Mouse (Mus musculus) left cerebral cortex, postnatal 36 days (tissue): ENCODE measurements around the gene Adgrv1. TPM values are rescaled to one million over a fixed set of nuclear protein-coding genes. Genes with fewer than 3 reads are reported as not detected.
A peak's percentile ranks its signal among the peaks of the same experiment; 100 is the strongest.
"Not testable (repeated sequence)": the region's sequence is repeated elsewhere in the genome, so short reads cannot be mapped to it uniquely, and the experiment has no call there.

Experiments used
- DNase-seq, 2 experiments: peaks; one replicate each; pipeline ENCODE4 v3.0.0; 2021 to 2022; ENCODE audit warnings: low spot score in 2 of 2, mixed read lengths in 1 of 2
- intact Hi-C: fragments of 180-260 bp; cut with DNase I; formaldehyde crosslinking; loops from one replicate; pipeline ENCODE4 v1.15.1; 2025
- total RNA-seq, 2 experiments: library from RNA; stranded (reverse); gene quantifications; 2 replicates each; pipeline ENCODE4 v1.2.3; 2021

Gene Adgrv1
- total RNA-seq, 2 experiments from 2014 or later, result 1.4 to 1.6 TPM

DNA sequence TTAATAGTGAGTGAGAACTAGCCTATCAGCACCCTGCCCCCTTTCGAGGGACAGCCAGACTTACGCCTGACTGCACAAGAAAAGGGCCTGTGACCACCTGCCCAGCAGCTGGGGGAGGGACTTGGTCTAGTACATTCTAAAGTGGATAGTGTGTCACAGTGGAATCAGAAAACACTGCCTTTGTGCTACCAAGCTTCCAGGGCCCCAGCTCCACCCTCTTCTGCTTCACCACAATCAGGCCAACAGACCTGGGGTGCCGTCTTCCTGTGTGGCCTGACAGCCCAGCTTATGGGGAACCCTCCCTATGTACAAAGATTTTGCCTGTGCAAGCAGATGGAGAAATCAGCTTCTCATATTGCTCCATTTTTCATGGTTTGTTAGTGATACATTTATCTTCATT lies 3.6 kb downstream of the Adgrv1 start:
- no peak for DNase-seq

GRCm38 (mm10) chr13:81628631-81629190 lies 4.2 kb downstream of the Adgrv1 start:
- DNase-seq, result no peak
- intact Hi-C loops, result no loop called here

More for the DNA sequence above, 3.6 kb downstream of the Adgrv1 start:
- intact Hi-C loops, result no loop called here

DNA sequence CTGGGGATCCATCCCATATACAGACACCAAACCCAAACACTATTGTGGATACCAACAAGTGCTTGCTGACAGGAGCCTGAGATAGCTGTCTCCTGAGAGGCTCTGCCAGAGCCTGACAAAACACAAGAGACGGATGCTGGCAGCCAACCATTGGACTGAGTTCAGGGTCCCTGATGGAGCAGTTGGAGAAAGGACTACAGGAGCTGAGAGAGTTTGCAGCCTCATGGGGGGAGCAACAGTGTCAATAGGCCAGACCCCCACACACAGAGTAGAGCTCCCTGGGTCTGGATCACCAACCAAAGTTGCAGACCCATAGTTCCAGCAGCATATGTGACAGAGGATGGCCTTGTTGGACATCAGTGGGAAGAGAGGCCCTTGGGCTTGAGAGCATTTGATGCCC lies 5.1 kb downstream of the Adgrv1 start:
- DNase-seq, intact Hi-C loops: not testable (repeated sequence)

GRCm38 (mm10) chr13:81610349-81610748 lies 22.6 kb downstream of the Adgrv1 start:
- intact Hi-C loops, result no loop called here
- peak in 1 of 2 experiments; percentile 4 for DNase-seq

- DNase-seq, result no peak
- intact Hi-C loops, result no loop called here
Observed at GRCm38 (mm10) chr13:81606991-81607390, 26.0 kb downstream of the Adgrv1 start.

DNA sequence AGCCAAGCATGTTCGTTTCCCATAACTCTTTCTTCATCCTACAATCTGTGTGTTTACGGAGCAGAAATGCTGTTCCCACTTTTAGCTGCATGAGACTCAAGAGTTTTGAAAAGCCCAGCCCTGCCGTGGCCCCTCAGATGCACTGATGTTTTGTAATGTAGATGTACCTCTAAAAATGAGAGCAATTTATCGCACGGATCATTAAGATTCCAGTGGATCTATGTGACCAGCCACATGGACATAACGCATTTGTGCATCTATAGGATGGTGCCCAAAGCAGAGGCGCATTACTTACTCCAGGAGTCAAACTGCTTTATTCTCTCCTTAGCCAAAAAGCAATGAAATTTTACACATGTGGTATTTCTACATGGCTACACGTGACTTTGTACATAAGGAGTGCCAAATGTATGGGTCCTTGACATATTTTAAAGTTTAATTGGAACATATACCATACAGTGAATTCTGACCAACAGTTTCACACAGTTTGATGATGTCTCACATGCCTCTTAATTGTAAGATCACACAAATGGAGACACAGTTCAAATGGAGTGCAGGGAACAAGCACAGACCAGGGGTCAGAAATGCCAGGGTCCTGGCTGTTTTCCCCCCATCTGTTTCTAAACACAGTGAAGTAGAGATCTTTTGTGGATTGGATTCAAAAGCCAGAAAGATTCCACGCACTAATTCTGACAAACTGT lies 35.9 kb downstream of the Adgrv1 start:
- DNase-seq, result no peak
- intact Hi-C loops, result no loop called here

DNA sequence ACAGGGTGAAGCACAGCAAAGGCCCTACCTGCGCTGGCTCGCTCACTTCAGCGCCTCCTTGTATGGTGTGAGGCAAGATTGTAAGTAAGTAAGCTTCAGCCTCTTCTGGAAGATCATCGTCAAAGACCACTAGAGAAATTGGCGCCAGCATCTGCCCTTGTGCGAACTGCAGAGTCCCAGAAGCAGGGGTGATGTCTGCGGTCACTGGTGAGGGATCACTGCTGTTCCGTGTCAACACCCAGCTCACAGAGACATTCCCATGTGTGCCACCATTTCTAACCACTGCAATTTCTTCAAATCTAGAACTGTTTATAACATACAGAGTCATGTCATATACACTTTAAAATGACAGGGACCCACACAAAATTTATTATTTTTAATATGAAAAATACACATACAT lies 54.3 kb downstream of the Adgrv1 start:
- intact Hi-C loops, result no loop called here
- no peak for DNase-seq

GRCm38 (mm10) chr13:81570241-81570821 lies 62.6 kb downstream of the Adgrv1 start:
- intact Hi-C loops, result no loop called here
- DNase-seq, result peak in 1 of 2 experiments; percentile 5

DNA sequence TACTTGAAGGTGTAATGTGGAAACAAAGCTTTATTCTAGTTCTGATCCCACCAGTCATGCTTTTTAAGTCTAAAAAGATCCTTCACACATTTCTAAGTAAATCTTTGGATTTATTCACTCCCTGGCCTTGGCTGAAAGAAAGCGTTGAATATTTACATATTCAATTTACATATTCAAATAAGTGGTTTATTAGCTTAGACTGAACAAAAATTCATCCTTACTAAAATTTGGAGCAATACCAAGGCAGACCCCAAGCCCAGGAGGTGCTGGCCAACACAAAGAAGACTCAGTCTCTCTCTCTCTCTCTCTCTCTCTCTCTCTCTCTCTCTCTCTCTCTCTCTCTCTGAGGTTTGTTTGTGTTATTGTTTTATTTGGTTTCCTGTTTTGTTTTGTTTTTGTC lies 82.9 kb downstream of the Adgrv1 start:
- DNase-seq, result no peak
- intact Hi-C loops, result no loop called here

- intact Hi-C loops, result no loop called here
- DNase-seq, result no peak
Observed at GRCm38 (mm10) chr13:81534916-81535315, 98.0 kb downstream of the Adgrv1 start.

GRCm38 (mm10) chr13:81526687-81527086 lies 106.3 kb downstream of the Adgrv1 start:
- intact Hi-C loops, result no loop called here
- DNase-seq, result no peak

DNA sequence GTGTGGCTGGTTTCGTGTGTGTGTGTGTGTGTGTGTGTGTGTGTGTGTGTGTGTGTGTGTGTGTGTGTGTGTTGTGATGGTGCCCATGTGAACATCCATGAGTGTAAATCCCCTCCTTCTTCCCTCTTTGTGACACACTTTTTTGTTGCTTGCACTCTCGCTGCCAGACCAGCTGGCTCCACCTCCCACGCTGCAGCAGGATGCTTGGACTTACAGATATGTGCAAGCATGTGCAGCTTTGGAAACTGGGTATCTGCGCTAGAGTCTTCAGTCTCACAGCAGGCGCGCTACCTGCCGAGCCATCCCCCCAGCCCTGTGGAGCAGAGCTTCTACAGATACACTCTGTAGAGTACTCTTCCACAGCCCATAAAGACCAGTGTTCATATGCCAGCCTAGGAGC lies 122.8 kb downstream of the Adgrv1 start:
- intact Hi-C loops, result no loop called here

DNA sequence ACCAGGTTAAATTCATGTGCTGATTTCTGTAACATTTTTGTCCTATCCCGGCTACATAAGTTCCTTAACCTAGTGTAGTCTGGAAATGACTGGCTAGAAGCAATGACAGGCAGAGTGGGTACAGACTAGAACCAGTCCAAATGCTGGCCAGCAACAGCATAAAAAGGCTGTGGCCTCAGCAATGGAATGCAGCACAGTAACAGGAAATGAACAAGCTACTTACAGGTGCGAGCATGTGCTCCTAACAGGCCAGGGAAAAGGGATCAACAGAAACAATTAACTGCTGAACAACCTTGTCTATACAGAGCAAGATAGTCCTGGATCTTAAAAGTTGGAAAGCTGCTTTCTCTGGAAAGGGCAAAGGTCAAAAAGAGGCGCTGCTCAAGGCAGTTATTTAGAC lies 135.9 kb downstream of the Adgrv1 start:
- intact Hi-C loops, result no loop called here
- no peak for DNase-seq

More for the DNA sequence above, 122.8 kb downstream of the Adgrv1 start:
- DNase-seq, result peak; percentile 27 to 47

GRCm38 (mm10) chr13:81491971-81492370 lies 141.0 kb downstream of the Adgrv1 start:
- intact Hi-C loops, result no loop called here
- DNase-seq, result no peak

GRCm38 (mm10) chr13:81486980-81487379 lies 146.0 kb downstream of the Adgrv1 start:
- DNase-seq, result no peak
- intact Hi-C loops, result no loop called here

DNA sequence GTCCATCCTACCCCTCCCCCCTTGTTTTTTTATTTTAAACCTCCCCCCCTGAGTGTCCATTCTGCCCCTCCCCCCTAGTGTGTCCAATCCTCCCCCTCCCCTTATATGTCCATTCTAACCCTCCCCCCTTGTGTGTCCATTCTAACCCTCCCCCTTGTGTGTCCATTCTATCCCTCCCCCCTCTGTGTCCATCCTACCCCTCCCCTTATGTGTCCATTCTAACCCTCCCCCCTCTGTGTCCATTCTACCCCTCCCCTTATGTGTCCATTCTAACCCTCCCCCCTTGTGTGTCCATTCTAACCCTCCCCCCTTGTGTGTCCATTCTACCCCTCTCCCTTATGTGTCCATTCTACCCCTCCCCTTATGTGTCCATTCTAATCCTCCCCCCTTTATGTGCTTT lies 159.2 kb downstream of the Adgrv1 start:
- intact Hi-C loops, result no loop called here
- DNase-seq, result no peak

- intact Hi-C loops, result no loop called here
- DNase-seq, result peak in 1 of 2 experiments; percentile 7
Observed at GRCm38 (mm10) chr13:81466661-81467060, 166.3 kb downstream of the Adgrv1 start.

DNA sequence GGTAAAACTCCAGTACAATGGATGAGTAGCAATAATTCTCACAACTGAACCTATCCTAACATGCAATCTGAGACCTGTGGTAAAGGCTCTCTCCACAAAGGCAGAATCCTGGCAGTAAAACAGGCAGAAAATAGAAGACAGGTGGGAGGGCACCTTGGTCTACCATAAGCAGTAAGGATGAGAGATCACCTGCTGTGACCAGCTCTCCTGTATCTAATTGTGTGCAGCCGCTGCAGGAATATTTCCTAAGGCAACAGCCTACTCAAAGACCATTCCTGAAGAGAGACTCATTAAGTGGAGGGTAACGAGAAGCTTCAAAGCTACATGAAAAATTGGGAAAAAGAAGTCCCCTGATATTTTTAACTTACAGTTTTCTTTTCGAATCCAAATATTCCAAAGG lies 167.2 kb downstream of the Adgrv1 start:
- intact Hi-C loops, result no loop called here
- DNase-seq, result no peak

- intact Hi-C loops, result no loop called here
- DNase-seq, result no peak
Observed at GRCm38 (mm10) chr13:81449630-81450029, 183.3 kb downstream of the Adgrv1 start.

DNA sequence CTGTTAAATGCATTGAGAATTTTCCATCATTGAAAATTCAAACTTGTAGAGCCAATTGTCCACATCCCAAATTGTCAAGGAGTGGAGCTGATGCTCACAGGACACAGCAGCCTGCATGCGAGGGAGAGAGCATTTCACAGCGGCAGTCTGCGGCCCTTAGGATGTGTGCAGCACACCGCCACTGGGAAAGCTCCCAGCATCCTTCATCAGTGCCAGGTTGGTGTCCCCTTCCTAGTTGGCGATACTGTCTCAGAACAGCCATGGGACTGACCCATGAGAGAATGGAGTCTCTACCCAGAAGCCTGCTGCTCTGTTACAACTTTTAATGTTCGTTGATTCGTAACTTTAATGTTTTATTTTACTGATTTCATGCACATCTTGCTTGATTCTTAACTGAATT lies 183.8 kb downstream of the Adgrv1 start:
- DNase-seq, result no peak
- intact Hi-C loops, result no loop called here

DNA sequence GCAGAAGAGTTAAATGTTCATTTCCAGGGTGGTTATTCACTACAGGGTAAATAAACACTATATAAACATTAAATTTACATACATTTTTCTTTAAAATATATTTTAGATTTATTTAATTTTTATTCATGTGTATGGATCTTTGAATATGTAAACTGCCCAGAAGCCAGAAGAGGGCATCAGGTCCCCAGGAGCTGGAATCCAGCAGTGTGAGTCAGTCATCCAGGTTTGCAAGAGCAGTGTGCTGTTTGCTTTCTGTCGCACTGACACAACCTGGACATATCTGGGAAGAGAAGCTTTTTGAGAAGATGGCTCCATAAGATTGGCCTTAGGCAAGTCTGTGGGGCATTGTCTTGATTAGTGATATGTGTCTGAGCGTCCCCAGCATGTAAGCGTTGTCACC lies 191.5 kb downstream of the Adgrv1 start:
- intact Hi-C loops, result loop anchor here (2.0 kb wide), 1 partner anchor 199 kb away; no protein-coding TSS in a partner anchor
- DNase-seq, result no peak
